Mouse (Mus musculus): ENCODE data around the gene Tmem95. TPM values are rescaled to one million over a fixed set of nuclear protein-coding genes. Genes with fewer than 3 reads are reported as not detected.

Gene Tmem95
- polyA plus RNA-seq, 1 experiment from 2014 or later = not detected

DNA sequence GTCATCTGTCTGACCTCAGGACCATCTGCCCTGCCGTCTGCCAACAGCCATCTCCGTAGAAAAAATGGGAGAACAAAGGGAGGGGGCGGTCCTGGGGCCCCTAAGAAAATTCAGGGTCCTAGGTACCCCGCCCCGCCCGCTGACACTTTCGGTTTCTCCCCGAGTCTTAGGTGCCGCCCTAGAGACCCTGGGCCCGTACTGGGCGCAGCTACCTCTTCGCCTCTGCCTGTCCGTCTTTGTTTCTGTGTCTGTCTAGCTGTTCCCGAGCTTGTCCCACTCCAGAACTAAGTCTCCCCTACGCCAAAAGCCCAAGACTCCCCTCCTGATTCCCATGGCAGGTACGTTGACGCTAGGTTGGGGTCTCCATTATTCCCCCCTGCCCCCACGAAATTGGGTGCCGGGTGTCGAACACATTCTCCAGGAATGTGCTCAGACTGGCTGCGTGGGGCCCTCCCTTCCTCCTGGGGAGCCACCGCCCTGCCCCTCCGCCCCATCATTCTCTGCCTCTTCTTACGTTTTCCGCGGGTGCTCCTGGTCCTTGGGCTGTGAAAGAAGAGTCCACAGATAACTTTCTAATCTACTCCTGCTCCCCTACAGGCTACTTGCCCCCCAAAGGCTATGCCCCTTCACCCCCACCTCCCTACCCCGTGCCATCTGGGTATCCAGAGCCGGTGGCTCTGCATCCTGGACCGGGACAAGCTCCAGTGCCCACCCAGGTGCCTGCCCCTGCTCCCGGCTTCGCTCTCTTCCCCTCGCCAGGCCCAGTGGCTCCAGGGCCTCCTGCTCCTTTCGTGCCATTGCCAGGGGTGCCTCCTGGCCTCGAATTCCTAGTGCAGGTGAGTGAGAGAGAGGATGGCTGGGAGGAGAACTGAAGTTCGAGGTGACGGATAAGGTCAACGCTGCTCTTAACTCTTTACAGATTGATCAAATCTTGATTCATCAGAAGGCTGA, 30.8 kb downstream of the Tmem95 start:
- 10% methylated on average over 37 of the region's 37 CpGs for WGBS
- peaks cover 44% of the 10 kb centered on the region for H3K36me3 ChIP-seq
- H3K4me3 ChIP-seq = peak overlapping the region; percentile 81
- no peaks in the 10 kb centered on the region for H3K27me3 ChIP-seq (ENCODE audit: insufficient read depth, poor library complexity, severe bottlenecking)
- peak overlapping the region; percentile 98 for H3K27ac ChIP-seq
- H3K9me3 ChIP-seq = no peaks in the 10 kb centered on the region
- H3K4me1 ChIP-seq = peaks cover 42% of the 10 kb centered on the region
- DNase-seq (ENCODE audit: low spot score) = no peak

DNA sequence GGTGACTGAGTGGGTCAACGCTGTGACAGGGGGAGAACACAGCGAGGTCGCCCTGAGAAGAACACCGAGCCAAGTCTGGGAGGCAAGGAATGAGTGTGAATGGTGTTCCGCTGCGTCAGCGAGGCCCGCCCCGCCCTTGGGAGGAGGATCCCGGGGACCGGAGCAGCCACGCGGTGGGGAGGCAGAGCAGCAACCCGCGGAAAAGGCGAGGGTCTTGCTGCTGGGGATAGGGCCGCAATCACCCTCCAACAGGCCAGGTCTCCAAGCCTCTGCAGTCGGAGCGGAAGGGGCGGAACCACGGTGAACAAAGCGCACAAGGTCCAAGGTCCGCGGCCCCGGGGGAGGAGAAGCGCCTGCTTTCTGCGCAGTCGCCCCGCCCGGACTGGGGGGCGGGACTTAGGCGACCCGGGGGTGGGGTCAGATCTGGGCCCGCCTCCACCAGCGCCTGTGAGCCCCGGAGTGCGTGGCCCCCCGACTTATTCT, 31.6 kb downstream of the Tmem95 start, which contains the start of gene Plscr3:
Gene Plscr3 (plus strand): TSS at position 179 of the 483 bp plus-strand sequence.
- Histone ChIP-seq H3K36me3 (peaks cover 36% of the 10 kb centered on the region), H3K9me3 (no peaks in the 10 kb centered on the region), H3K4me3 (peak within 1 kb of the TSS; percentile 81), H3K27ac (peak within 1 kb of the TSS; percentile 98), H3K4me1 (peaks cover 42% of the 10 kb centered on the region), H3K27me3 (ENCODE audit: insufficient read depth, poor library complexity, severe bottlenecking) (no peaks in the 10 kb centered on the region)
- peak; percentile 97 for DNase-seq (ENCODE audit: low spot score)
- under 1% methylated on average over 38 of the region's 38 CpGs for WGBS

DNA sequence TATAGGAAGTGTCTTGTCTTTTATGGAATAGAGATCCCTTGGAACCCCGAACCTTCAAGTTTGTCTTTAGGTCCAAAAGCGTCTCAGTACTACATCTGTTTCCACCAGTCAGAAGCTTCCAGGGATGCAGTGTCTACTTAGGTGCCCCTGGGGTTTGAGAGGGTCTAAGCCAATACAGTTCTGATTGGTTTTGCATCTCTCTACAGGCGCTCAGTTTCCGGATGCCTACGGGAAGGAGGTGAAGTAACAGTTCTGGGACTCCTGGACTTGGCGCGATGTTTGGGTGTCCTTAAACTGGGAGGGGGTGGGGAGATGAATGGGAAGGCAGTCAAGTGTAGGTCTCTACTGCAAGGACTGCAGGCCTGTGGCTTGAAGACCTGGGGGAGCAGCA, 39.1 kb downstream of the Tmem95 start:
- H3K27ac ChIP-seq = peak overlapping the region; percentile 93
- peak overlapping the region; percentile 69 for H3K4me3 ChIP-seq
- DNase-seq (ENCODE audit: low spot score) = no peak
- WGBS = 1% methylated on average over 7 of the region's 7 CpGs
- peaks cover 33% of the 10 kb centered on the region for H3K27me3 ChIP-seq (ENCODE audit: insufficient read depth, poor library complexity, severe bottlenecking)
- peaks cover 56% of the 10 kb centered on the region for H3K4me1 ChIP-seq
- peaks cover 2% of the 10 kb centered on the region; the same call in 1 of the 2 replicates for H3K36me3 ChIP-seq
- H3K9me3 ChIP-seq = no peaks in the 10 kb centered on the region

DNA sequence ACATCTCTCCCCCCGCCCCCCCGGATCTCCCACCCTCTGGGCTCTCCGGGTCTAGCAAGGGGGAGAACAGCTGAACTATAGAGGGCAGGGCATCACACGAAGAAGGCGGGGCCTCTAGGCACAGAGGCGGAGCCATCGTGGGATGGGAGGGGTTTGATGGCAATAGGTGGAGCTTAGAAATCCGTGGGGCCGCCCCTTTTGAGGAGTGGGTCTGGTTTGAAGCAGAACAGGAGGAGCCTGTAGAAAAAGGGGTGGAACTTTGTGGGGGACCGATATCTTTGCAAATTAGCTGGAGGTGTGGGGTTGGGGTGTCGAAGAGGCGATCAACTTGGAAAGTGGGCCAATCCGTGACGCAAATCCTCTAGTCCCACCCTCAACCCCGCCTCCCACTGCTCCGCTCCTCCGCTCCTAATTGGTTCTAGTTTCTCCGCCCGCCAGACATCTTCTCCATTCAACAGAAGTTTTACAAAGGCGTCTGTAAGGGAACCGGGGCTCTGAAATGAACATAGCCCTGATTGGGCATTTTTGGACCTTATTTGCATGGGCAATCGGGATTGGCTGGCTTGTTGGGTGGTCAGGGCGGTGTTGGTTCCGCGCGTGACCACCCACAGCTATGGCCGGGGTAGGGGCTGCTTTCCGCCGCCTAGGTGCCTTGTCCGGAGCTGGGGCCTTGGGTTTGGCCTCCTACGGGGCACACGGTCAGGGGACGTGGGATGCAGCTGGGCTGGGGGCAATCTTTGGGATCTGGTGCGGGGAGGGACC, 39.7 kb downstream of the Tmem95 start, which contains the start of gene Tmem256:
Gene Tmem256 (plus strand): TSS at position 563 of the 762 bp plus-strand sequence.
- Histone ChIP-seq H3K27ac (peak within 1 kb of the TSS; percentile 93), H3K9me3 (no peaks in the 10 kb centered on the region), H3K27me3 (ENCODE audit: insufficient read depth, poor library complexity, severe bottlenecking) (peaks cover 39% of the 10 kb centered on the region), H3K4me1 (peaks cover 56% of the 10 kb centered on the region), H3K36me3 (peaks cover 7% of the 10 kb centered on the region), H3K4me3 (peak within 1 kb of the TSS; percentile 69)
- WGBS = under 1% methylated on average over 34 of the region's 34 CpGs
- peak; percentile 99 for DNase-seq (ENCODE audit: low spot score)

DNA sequence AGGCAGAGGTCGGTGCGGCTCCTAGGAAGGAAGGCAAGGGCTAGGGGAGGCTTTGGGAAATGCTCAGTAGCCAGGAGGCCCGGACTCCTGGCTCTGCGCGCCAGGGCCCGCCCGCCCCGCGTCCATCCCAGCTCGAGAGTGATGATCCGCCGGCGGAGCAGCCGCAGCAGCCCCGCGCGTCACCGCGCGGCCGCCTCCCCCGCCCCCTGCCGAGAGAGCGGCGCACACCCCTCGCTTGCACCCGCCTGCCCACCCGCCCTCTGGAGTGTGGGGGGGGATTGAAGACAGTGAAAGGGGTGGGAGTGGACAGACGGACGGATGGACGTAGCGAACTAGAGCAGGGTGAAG, 40.2 kb downstream of the Tmem95 start, which contains the start of gene Nlgn2:
Gene Nlgn2 (minus strand): TSS at position 181 of the 348 bp plus-strand sequence.
- Histone ChIP-seq H3K36me3 (peaks cover 7% of the 10 kb centered on the region), H3K4me3 (peak within 1 kb of the TSS; percentile 69), H3K4me1 (peaks cover 54% of the 10 kb centered on the region), H3K27me3 (ENCODE audit: insufficient read depth, poor library complexity, severe bottlenecking) (peaks cover 45% of the 10 kb centered on the region), H3K9me3 (no peaks in the 10 kb centered on the region), H3K27ac (peak within 1 kb of the TSS; percentile 93)
- no peak for DNase-seq (ENCODE audit: low spot score)
- 0% methylated on average over 32 of the region's 32 CpGs for WGBS

DNA sequence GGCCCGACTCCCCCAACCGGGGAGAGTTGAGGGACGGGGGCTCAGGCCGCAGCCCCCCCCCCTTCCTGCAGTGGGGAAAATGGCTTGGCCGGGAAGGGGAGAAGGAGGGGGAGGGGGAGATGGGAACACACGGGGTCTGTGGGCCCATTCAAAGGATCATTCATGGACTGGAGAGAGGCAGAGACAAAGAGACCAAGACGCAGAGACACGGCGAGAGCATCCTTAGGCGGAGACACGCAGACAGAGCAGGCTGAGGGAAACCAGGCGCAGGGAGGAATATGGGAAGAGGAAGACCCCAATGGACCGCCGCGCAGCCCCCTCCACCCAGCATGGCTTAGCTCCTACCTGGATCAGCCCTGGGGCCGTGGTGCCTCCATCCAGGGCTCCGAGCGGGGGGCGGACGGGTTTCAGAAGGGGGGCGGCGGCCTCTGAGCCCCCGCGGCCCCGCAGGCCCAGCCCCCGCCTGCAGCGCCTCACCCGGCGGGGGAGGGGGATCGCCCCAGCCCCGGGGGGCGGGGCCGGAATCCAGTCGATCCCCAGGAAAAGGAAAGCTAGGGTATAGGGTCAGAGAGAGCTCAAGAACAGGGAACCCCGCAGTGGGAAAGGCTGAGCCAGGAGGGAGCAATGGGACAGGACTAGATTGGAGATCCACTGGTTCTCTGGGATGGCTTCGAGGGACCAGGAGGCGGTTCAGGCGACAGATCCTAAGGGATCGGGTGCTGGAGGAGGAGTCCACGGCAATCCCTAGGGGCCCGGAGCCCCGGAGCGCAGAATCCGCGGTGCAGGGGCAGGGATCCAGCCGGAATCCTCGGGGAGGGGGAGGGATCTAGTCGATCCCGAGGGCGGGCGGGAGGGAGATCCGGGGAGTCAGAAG, 40.9 kb downstream of the Tmem95 start:
- H3K27ac ChIP-seq = peak overlapping the region; percentile 93
- H3K9me3 ChIP-seq = no peaks in the 10 kb centered on the region
- peaks cover 49% of the 10 kb centered on the region for H3K27me3 ChIP-seq (ENCODE audit: insufficient read depth, poor library complexity, severe bottlenecking)
- H3K4me1 ChIP-seq = peaks cover 54% of the 10 kb centered on the region
- peak overlapping the region; percentile 69 for H3K4me3 ChIP-seq
- H3K36me3 ChIP-seq = peaks cover 7% of the 10 kb centered on the region
- no peak for DNase-seq (ENCODE audit: low spot score)
- WGBS = under 1% methylated on average over 39 of the region's 52 CpGs

DNA sequence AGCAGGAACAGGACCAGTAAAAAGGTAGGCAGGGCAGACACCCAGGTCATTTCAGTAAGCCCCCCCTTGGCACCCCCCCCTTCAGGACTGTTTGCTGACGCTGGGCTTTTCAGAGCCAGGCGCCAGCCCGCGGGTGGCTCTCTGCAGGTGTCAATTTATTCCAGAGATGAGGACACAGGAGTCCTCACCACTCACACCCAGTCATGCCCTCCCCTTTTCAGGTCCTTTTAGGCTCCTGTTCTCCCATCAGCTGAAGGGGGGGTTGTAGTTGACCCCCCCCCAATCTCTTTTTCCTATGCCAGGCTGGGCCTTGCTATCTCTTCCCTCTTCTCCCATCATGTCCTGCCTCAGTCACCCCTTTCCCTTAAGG, 41.9 kb downstream of the Tmem95 start:
- peaks cover 7% of the 10 kb centered on the region for H3K36me3 ChIP-seq
- no peak for DNase-seq (ENCODE audit: low spot score)
- WGBS = 0% methylated on average over 4 of the region's 4 CpGs
- peaks cover 59% of the 10 kb centered on the region for H3K4me1 ChIP-seq
- H3K9me3 ChIP-seq = no peaks in the 10 kb centered on the region
- peaks cover 49% of the 10 kb centered on the region for H3K27me3 ChIP-seq (ENCODE audit: insufficient read depth, poor library complexity, severe bottlenecking)
- no peak overlapping the region for H3K27ac ChIP-seq
- H3K4me3 ChIP-seq = peak overlapping the region; percentile 69

DNA sequence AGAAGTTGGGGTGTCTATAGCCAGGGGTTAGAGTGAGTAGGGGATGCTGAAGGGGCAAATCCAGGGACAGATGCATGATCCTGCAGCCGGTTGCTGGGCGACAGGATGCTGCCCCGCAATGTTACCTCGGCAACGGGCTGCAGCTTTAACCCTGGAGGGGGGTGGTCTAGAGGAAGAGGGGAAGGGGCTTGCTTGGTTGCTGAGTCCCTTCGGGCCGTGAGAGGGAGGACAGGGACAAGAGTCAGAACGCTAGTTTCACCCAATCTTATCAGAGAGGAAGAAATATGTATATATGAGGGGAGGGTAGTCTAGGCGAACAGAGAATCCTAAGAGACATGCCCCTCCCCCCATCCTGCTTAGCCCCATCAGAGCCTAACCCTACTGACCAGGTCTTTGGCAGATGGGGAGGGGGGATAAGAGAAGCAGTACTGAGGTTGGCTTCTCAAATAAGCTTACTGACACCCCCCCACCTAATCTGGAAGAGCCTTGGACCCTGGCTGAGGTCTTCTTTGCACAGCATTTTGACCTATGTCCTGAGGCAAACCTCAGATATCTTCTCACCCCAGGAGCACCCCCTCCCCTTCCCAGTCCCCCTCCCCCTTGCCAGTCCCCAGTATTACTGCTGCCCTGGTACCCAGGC, 42.4 kb downstream of the Tmem95 start:
- Histone ChIP-seq H3K27me3 (ENCODE audit: insufficient read depth, poor library complexity, severe bottlenecking) (peaks cover 49% of the 10 kb centered on the region), H3K9me3 (no peaks in the 10 kb centered on the region), H3K36me3 (peaks cover 7% of the 10 kb centered on the region), H3K4me3 (peak overlapping the region; percentile 69), H3K27ac (no peak overlapping the region), H3K4me1 (peaks cover 62% of the 10 kb centered on the region)
- WGBS = 8% methylated on average over 9 of the region's 9 CpGs
- no peak for DNase-seq (ENCODE audit: low spot score)

DNA sequence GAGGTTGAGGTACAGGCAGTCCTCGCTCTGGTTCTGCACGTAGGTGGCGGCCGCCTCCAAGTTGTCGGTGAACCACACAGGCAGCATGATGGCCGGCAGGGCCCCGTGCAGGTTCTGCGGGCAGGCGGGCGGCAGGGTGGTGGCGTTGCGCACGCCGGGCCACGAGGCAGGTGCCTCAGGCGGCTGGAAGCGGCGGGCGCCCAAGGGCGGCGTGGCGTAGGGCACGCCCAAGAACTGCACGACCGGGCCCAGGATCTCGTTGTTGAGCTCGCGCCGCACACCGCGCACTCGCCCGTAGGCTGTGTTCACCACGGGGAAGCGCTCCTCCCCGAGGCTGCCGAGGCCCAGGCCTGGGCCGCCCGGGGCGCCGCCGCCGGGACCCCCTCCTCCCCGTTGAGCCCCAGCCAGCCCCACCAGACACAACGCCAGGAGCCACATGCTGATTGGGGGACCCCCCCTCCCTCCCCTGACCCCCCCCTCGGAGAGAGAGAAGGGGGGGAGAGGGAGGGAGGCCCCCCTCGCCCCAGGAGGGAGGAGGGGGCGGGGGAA, 43.7 kb downstream of the Tmem95 start:
- no peak for DNase-seq (ENCODE audit: low spot score)
- Histone ChIP-seq H3K4me3 (peak overlapping the region; percentile 67), H3K4me1 (peaks cover 61% of the 10 kb centered on the region), H3K27ac (peak overlapping the region; percentile 89), H3K27me3 (ENCODE audit: insufficient read depth, poor library complexity, severe bottlenecking) (peaks cover 49% of the 10 kb centered on the region), H3K9me3 (no peaks in the 10 kb centered on the region), H3K36me3 (peaks cover 10% of the 10 kb centered on the region)
- WGBS = 4% methylated on average over 47 of the region's 48 CpGs

DNA sequence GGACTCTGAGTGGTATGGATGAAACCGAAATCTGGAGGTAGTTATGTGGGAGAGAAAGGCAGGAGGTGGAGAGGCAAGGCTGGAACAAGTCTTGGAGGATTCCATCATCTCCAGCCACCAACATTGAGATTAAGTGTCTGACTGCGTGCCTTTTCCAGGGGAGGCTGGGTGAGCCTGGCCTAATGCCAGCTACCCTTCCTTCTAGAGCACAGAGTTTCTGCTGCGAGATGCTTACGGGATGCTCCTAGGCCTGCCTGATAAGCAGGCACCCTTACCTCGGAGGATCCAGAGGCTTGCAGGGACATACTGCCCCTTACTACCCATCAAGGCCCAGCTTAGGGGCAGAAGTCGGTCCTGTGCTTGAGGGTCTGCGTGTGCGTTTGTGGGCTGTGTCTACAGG, 44.3 kb downstream of the Tmem95 start:
- H3K9me3 ChIP-seq = no peaks in the 10 kb centered on the region
- H3K27ac ChIP-seq = peak overlapping the region; percentile 89
- WGBS = 39% methylated on average over 8 of the region's 8 CpGs
- H3K36me3 ChIP-seq = peaks cover 13% of the 10 kb centered on the region
- peaks cover 49% of the 10 kb centered on the region for H3K27me3 ChIP-seq (ENCODE audit: insufficient read depth, poor library complexity, severe bottlenecking)
- peaks cover 62% of the 10 kb centered on the region for H3K4me1 ChIP-seq
- peak overlapping the region; percentile 67 for H3K4me3 ChIP-seq
- no peak for DNase-seq (ENCODE audit: low spot score)

DNA sequence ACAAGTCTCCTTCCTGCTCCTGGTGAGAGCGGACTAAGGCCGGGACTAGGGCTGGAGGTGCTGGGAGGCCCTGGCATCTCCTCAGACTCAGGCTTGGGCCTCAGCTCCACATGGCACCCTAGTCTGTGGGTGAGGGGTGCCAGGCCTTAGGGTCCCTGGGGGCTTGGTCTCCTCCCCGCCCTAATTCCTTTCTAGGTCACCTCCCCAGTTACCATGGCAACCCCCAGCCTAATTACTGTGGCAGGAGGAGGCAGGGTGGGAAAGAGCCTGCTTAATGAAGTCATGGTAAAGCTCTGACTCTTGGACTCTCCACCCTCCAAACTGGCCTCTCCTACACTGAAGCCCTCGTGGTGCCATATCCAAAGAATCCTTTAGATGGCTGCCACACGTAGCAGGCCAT, 49.0 kb downstream of the Tmem95 start:
- DNase-seq (ENCODE audit: low spot score) = no peak
- Histone ChIP-seq H3K36me3 (peaks cover 49% of the 10 kb centered on the region), H3K9me3 (no peaks in the 10 kb centered on the region), H3K27me3 (ENCODE audit: insufficient read depth, poor library complexity, severe bottlenecking) (peaks cover 17% of the 10 kb centered on the region), H3K4me1 (peaks cover 21% of the 10 kb centered on the region), H3K4me3 (no peak overlapping the region), H3K27ac (no peak overlapping the region)
- WGBS = 67% methylated on average over 5 of the region's 5 CpGs

Data from heart, embryonic 10.5 days (tissue).